Mouse (Mus musculus) central nervous system, embryonic 18 days (tissue): ENCODE data around the gene Gcnt4. TPM values are rescaled to one million over a fixed set of nuclear protein-coding genes. Genes with fewer than 3 reads are reported as not detected.

Source experiments
- polyA plus RNA-seq: library from polyadenylated mRNA; depleted of rRNA; stranded (reverse); fragments of >200 nt; gene quantifications from 2 replicates; pipeline ENCODE4 v1.2.3, GENCODE M21; 2012; rRNA removed

Gcnt4 gene
- polyA plus RNA-seq, result 0.32 and 0.36 TPM in 2 replicates

GRCm38 (mm10) chr13:96923999-96924961 lies at the start of gene Gcnt4:
Gene Gcnt4 (plus strand): TSS chr13:96924689.

Other genes with a start within 250 kb of the Gcnt4 start
- gene Ankrd31, start 176.4 kb upstream of the Gcnt4 start, polyA plus RNA-seq, result 0.04 and 0.05 TPM in 2 replicates
- not detected in 2 replicates for gene 1700029F12Rik, start 109.7 kb downstream of the Gcnt4 start, polyA plus RNA-seq
- 18.7 and 21.0 TPM in 2 replicates for gene Fam169a, start 142.6 kb downstream of the Gcnt4 start, polyA plus RNA-seq
- 0.45 and 0.47 TPM in 2 replicates for gene Gm6169, start 174.5 kb downstream of the Gcnt4 start, polyA plus RNA-seq
- gene Gfm2, start 213.2 kb downstream of the Gcnt4 start, polyA plus RNA-seq, result 29.9 and 33.7 TPM in 2 replicates
- 79.6 and 83.8 TPM in 2 replicates for gene Nsa2, start 213.2 kb downstream of the Gcnt4 start, polyA plus RNA-seq